Mouse (Mus musculus): Measurements from ENCODE around the gene Izumo1. TPM values are rescaled to one million over a fixed set of nuclear protein-coding genes. Genes with fewer than 3 reads are reported as not detected.

Izumo1 gene
- polyA plus RNA-seq, 1 experiment from 2014 or later: 0.11 TPM

GRCm38 (mm10) chr7:45595176-45595575 lies 26.4 kb upstream of the Izumo1 start:
- no peak overlapping the region for H3K4me3 ChIP-seq
- 0 out of 2 replicates have a peak overlapping the region, but pooled peaks have one; percentile 2 for H3K9ac ChIP-seq
- H3K4me1 ChIP-seq: peaks cover 11% of the 10 kb centered on the region; the same call in 1 of the 2 replicates
- H3K9me3 ChIP-seq: no peaks in the 10 kb centered on the region
- 78% methylated on average over 4 of the region's 4 CpGs for WGBS
- no peak overlapping the region for H3K27ac ChIP-seq
- H3K4me2 ChIP-seq (replicated peaks): no peak overlapping the region
- ATAC-seq (ENCODE audit: low FRiP score, low read depth): no peak
- H3K36me3 ChIP-seq: no peaks in the 10 kb centered on the region
- no peaks in the 10 kb centered on the region for H3K27me3 ChIP-seq

DNA sequence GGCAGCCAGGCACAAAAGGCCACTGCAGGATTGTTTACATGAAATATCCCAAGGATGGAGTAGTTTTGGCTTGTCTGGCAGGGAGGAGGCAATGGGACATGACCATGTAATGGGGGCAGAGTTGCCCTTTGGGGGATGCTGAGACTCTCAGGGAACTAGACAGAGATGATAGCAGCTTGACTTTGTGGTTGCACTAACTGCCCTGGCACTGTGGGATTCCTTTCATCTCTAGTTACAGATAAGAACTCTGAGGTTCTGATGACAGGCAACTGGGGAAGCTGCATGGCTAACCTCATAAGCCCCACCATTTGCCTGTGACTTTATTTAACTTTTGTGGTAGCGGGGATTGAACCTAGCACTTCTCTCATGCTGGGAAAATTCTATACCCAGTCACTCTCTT lies 25.5 kb upstream of the Izumo1 start:
- WGBS: 70% methylated on average over 1 of the region's 1 CpGs
- no peak for ATAC-seq (ENCODE audit: low FRiP score, low read depth)
- H3K9ac ChIP-seq: no peak overlapping the region
- H3K4me3 ChIP-seq: no peak overlapping the region
- H3K9me3 ChIP-seq: no peaks in the 10 kb centered on the region
- no peak overlapping the region for H3K4me2 ChIP-seq (replicated peaks)
- H3K27me3 ChIP-seq: no peaks in the 10 kb centered on the region
- H3K27ac ChIP-seq: no peak overlapping the region
- H3K4me1 ChIP-seq: peaks cover 11% of the 10 kb centered on the region; the same call in 1 of the 2 replicates
- H3K36me3 ChIP-seq: no peaks in the 10 kb centered on the region

DNA sequence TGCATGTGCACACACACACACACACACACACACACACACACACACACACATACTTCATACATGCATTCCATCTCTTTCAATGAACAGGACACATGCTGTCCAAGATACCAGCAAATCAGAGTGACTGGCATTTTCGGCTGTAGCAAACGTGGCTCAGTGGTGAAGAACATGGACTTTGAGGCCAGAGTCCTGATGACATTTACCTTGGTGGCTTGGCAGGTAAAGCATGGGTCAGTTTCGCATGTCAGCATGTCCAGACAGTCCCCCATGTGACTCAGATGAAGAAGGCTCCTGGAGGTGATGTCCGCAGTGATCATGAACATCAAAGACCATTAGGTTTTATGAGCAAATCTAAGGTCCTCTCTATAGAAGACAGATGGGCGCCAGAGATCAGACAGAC lies 24.6 kb upstream of the Izumo1 start:
- H3K4me1 ChIP-seq: peaks cover 18% of the 10 kb centered on the region
- no peaks in the 10 kb centered on the region for H3K9me3 ChIP-seq
- no peak overlapping the region for H3K4me3 ChIP-seq
- H3K36me3 ChIP-seq: no peaks in the 10 kb centered on the region
- no peak overlapping the region for H3K9ac ChIP-seq
- H3K4me2 ChIP-seq (replicated peaks): no peak overlapping the region
- H3K27ac ChIP-seq: no peak overlapping the region
- ATAC-seq (ENCODE audit: low FRiP score, low read depth): no peak
- H3K27me3 ChIP-seq: no peaks in the 10 kb centered on the region
- WGBS: 80% methylated on average over 5 of the region's 5 CpGs

- no peak overlapping the region for H3K4me2 ChIP-seq (replicated peaks)
- H3K4me3 ChIP-seq: no peak overlapping the region
- 87% methylated on average over 6 of the region's 6 CpGs for WGBS
- ATAC-seq (ENCODE audit: low FRiP score, low read depth): no peak
- no peaks in the 10 kb centered on the region for H3K27me3 ChIP-seq
- H3K4me1 ChIP-seq: peaks cover 20% of the 10 kb centered on the region
- H3K9me3 ChIP-seq: no peaks in the 10 kb centered on the region
- H3K9ac ChIP-seq: no peak overlapping the region
- H3K36me3 ChIP-seq: no peaks in the 10 kb centered on the region
- no peak overlapping the region for H3K27ac ChIP-seq
Observed at GRCm38 (mm10) chr7:45597527-45597926, 24.1 kb upstream of the Izumo1 start.

DNA sequence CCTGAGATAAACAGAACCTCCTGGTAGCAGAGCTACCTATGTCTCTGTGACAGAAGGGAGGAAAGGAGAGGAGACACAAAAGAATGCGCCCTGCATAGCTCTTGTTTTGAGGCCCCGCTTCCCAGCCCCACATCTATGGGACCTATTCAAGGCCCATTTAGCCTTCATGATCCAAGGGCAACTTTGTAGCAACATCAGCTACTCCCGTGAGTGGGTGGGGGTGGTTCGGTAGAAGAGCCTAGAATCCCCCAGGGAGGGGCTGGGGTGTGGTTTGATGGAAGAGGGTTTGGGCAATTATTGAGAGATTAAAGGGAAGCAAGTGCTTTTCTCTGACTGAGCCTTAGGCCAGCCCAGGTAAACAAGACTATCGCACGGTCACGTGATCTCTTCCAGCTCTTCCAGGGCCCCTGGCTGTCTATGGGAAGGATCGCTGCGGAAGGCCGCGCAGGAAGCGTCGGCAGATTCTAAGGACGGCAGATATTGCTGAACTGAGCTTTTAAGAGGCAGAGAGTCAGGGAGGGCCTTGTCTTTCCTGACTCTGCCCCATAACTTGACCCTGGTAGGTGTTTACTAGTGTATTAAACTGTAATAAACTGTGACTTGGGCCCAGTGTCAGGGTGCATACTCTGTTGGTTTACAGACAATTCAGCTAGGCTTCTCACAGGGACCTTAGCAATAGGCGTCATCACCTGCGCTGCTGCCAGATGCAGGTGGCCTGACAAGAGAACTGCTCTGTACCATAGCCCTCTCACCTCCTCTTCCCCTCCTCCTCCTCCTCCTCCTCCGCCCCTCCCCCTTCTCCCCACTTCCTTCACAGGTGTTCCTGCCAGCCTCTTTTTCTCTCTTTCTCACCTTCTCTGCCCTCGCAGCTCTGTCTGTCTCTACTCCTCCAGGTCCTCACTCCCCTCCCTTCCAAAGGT lies 22.4 kb upstream of the Izumo1 start:
- H3K4me2 ChIP-seq (replicated peaks): no peak overlapping the region
- ATAC-seq (ENCODE audit: low FRiP score, low read depth): no peak
- no peaks in the 10 kb centered on the region for H3K36me3 ChIP-seq
- peaks cover 17% of the 10 kb centered on the region for H3K4me1 ChIP-seq
- H3K9me3 ChIP-seq: no peaks in the 10 kb centered on the region
- 45% methylated on average over 18 of the region's 18 CpGs for WGBS
- H3K4me3 ChIP-seq: no peak overlapping the region
- no peak overlapping the region for H3K27ac ChIP-seq
- H3K27me3 ChIP-seq: no peaks in the 10 kb centered on the region
- H3K9ac ChIP-seq: no peak overlapping the region

DNA sequence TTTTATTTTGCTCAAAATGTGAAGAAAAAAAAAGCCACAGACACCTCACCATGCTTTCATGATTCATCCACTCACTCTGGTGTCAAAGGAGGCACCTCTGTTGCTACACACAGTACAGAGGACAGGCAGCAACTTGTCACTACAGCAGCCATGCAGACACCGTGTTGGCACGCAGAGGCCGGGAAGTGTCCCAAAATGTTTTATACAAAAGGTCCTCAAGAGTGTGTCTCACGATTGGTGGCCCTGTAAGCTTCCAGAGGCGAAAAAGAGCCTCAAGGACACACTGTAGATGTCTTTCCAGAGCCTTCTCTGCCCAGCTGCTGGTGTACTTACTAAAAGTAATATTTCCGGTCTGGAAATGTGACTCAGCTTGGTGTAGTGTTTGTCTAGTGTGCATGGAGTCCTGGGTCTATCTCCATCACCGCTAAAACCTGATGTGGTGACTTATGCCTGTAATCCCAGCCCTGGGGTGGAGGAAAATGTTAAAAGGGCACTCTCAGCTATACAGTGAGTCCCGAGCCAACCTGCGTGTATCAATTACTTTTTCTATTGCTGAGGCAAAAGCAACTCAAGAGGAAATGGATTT lies 15.8 kb upstream of the Izumo1 start:
- Histone ChIP-seq H3K4me3 (no peak overlapping the region), H3K4me2 (replicated peaks) (no peak overlapping the region), H3K4me1 (peaks cover 9% of the 10 kb centered on the region), H3K9me3 (no peaks in the 10 kb centered on the region; the same call in 1 of the 2 replicates), H3K9ac (no peak overlapping the region), H3K27me3 (no peaks in the 10 kb centered on the region), H3K27ac (no peak overlapping the region), H3K36me3 (no peaks in the 10 kb centered on the region)
- 78% methylated on average over 9 of the region's 9 CpGs for WGBS
- no peak for ATAC-seq (ENCODE audit: low FRiP score, low read depth)

DNA sequence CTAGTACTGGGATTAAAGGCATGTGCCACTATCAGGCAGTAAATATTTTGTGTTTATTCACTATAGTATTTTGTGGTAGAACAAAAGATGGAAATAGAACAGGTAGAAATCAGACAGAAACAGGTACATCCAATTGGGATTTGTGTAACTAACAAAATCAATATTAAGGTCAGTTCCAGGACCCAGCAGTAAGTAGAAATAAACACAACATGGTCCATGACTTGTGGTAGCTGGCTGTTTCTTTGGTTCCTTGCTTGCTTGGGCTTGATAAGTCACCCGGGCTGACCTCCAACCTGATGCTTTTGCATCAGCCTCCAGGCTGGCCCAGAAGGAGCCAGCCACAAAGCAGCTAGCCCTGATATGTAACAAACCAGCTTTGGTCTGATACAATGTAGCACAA lies 12.1 kb upstream of the Izumo1 start:
- H3K4me2 ChIP-seq (replicated peaks): no peak overlapping the region
- no peaks in the 10 kb centered on the region for H3K27me3 ChIP-seq

DNA sequence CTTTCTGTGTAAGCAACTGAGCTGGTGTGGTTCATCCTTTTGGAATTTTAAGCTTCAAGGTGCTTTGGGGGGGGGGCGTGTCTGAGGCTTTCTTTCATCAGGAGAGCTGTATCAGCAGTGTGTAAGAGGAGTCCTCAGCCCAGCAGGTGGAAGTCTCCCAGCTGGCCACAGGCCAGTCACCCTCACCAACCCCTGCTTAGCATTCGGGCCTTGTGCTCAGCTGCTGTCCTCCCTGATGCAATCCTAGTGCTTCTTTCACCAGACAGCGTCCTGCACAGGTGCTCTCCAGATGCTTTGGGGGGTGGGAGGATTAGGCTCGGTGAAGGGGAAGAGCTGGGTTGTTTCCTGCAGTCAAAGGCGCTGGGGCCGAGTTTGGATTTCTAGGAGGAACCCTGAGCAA lies 5.3 kb upstream of the Izumo1 start:
- H3K9me3 ChIP-seq: no peaks in the 10 kb centered on the region
- ATAC-seq (ENCODE audit: low FRiP score, low read depth): peak; percentile 54
- H3K4me3 ChIP-seq: no peak overlapping the region
- H3K27ac ChIP-seq: no peak overlapping the region; the same call in 1 of the 2 replicates
- H3K4me2 ChIP-seq (replicated peaks): 0 out of 2 replicates have a peak overlapping the region, but pooled peaks have one; percentile 60
- no peak overlapping the region for H3K9ac ChIP-seq
- no peaks in the 10 kb centered on the region for H3K36me3 ChIP-seq
- peaks cover 50% of the 10 kb centered on the region for H3K27me3 ChIP-seq
- WGBS: 9% methylated on average over 6 of the region's 6 CpGs
- H3K4me1 ChIP-seq: peaks cover 26% of the 10 kb centered on the region

More for the DNA sequence above, 12.1 kb upstream of the Izumo1 start:
- H3K4me1 ChIP-seq: no peaks in the 10 kb centered on the region
- no peaks in the 10 kb centered on the region; the same call in 1 of the 2 replicates for H3K9me3 ChIP-seq
- no peak overlapping the region for H3K27ac ChIP-seq
- no peak overlapping the region for H3K4me3 ChIP-seq
- no peak overlapping the region for H3K9ac ChIP-seq
- ATAC-seq (ENCODE audit: low FRiP score, low read depth): no peak
- WGBS: 65% methylated on average over 1 of the region's 1 CpGs
- no peaks in the 10 kb centered on the region for H3K36me3 ChIP-seq

DNA sequence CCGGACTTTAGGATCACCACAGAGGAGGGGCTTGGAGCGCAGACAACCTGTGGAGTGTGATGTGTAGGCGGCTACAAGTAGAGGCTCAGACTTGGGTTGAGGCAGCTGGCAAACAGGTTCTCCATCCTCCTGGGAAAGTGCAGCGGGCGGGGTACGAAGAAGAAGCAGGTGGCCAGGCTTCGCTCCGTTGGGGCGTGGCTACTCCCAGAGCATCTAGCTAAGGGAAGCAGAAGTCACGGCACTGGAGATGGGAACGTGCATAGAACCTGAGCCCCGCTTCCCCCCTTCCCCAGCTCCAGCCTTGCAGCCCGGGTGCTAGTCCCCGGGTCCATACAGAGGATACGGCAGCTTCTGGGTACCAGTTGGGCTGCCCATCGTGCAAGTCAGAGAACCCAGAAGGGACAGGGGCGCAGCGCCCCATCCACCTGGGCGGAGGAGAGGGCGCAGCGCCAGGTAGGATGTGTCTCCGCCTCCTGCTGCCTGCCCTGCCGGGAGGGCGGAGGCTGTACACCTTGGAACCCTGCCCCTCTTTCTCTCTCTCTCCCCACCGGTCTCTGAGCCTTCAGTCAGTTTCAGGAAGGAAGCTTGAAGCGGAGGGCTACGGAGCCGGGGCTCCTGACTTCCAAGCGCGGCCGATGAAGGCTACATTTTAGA lies 4.4 kb upstream of the Izumo1 start, which contains the start of gene Fut1:
Gene Fut1, plus strand, starts transcription at position 248 of the 654 bp plus-strand sequence.
- peaks cover 50% of the 10 kb centered on the region for H3K27me3 ChIP-seq
- peak within 1 kb of the TSS; percentile 58 for H3K9ac ChIP-seq
- 5% methylated on average over 31 of the region's 31 CpGs for WGBS
- peaks cover 26% of the 10 kb centered on the region for H3K4me1 ChIP-seq
- H3K36me3 ChIP-seq: no peaks in the 10 kb centered on the region
- no peaks in the 10 kb centered on the region for H3K9me3 ChIP-seq
- H3K4me2 ChIP-seq (replicated peaks): peak within 1 kb of the TSS; percentile 60
- 0 out of 2 replicates have a peak, but pooled peaks have one; percentile 12 for ATAC-seq (ENCODE audit: low FRiP score, low read depth)
- H3K4me3 ChIP-seq: peak within 1 kb of the TSS; percentile 31
- H3K27ac ChIP-seq: no peak within 1 kb of the TSS; the same call in 1 of the 2 replicates

DNA sequence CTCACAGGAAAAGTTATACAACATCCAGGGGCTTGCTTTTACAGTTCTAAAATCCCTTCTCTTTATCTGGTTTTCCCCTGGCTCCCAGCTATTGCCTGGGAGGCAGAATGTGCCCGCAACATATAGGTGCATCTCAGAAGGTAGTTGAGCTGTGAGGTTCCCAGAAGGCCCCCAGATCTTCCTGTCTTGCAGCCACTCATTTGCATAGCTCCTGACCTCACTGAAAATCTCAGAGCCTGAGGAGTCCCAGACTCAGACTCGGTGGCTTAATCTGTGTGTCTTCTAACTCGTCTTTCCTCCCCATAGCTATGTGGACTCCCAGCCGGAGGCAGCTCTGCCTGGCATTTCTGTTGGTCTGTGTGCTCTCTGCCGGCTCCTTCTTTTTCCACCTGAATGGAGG lies 3.3 kb upstream of the Izumo1 start:
- Histone ChIP-seq H3K27ac (no peak overlapping the region), H3K4me1 (peaks cover 26% of the 10 kb centered on the region), H3K36me3 (no peaks in the 10 kb centered on the region), H3K4me3 (no peak overlapping the region), H3K9ac (no peak overlapping the region), H3K4me2 (replicated peaks) (no peak overlapping the region), H3K9me3 (no peaks in the 10 kb centered on the region), H3K27me3 (peaks cover 50% of the 10 kb centered on the region)
- 83% methylated on average over 5 of the region's 5 CpGs for WGBS
- no peak for ATAC-seq (ENCODE audit: low FRiP score, low read depth)

- H3K27me3 ChIP-seq: peaks cover 50% of the 10 kb centered on the region
- WGBS: 82% methylated on average over 5 of the region's 5 CpGs
Observed at GRCm38 (mm10) chr7:45619592-45619991, 2.0 kb upstream of the Izumo1 start.

GRCm38 (mm10) chr7:45623507-45623906 lies 1.9 kb downstream of the Izumo1 start:
- ATAC-seq (ENCODE audit: low FRiP score, low read depth): no peak
- Histone ChIP-seq H3K9ac (no peak overlapping the region), H3K9me3 (no peaks in the 10 kb centered on the region), H3K27me3 (peaks cover 41% of the 10 kb centered on the region), H3K27ac (no peak overlapping the region), H3K4me1 (peaks cover 4% of the 10 kb centered on the region; the same call in 1 of the 2 replicates), H3K36me3 (no peaks in the 10 kb centered on the region), H3K4me3 (no peak overlapping the region), H3K4me2 (replicated peaks) (no peak overlapping the region)
- WGBS: 87% methylated on average over 11 of the region's 11 CpGs

More at GRCm38 (mm10) chr7:45619592-45619991, 2.0 kb upstream of the Izumo1 start:
- Histone ChIP-seq H3K4me1 (peaks cover 26% of the 10 kb centered on the region), H3K9me3 (no peaks in the 10 kb centered on the region), H3K9ac (no peak overlapping the region), H3K4me2 (replicated peaks) (no peak overlapping the region), H3K4me3 (no peak overlapping the region), H3K27ac (no peak overlapping the region), H3K36me3 (no peaks in the 10 kb centered on the region)
- ATAC-seq (ENCODE audit: low FRiP score, low read depth): no peak

All from limb, embryonic 13.5 days (tissue).